Mouse (Mus musculus): ENCODE results near the gene Gm20696.

DNA sequence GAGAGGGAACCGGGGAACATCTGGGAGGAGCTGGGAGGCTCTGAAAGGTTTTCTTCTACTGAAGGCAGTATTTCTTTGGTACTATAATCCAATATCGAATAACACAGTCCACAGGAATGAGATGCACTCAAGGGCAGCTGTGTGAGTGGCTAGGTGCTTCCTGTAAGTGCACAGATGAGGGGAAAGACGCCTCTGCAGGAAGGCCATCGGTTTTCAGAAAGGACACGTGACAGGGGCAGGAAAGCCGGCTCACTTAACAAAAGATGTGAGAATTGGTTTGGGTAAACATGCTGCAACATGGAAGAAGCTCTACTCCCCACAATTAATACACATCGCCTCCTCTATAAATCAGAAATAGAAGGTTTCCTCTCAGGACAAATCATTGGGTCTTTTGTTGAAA is 40.8 kb downstream of the Gm20696 start:
- TF ChIP-seq GATA1 (IDR thresholded peaks at IDR 0.05; ENCODE audit: low read length) (no peak), TAL1 (IDR thresholded peaks at IDR 0.05; ENCODE audit: low read length) (no peak)
